Comparison of ENCODE assay signal across 7 mouse cellular contexts in genomic region chr8:61223729-61224379, GRCm38 (mm10). TPM values are rescaled to one million over a fixed set of nuclear protein-coding genes. Genes with fewer than 3 reads are reported as not detected.
A peak's percentile ranks its signal among the peaks of the same experiment; 100 is the strongest.
DNase-seq lines count a peak whose midpoint lies in the region; ATAC-seq lines count a peak whose summit lies in the region.

Gene Sh3rf1 (plus strand): TSS chr8:61223872.

- intact Hi-C loops in left cerebral cortex, postnatal 4 days (cut with DNase I) = loop anchor here (10.0 kb wide), 2 partner anchors 131 to 261 kb away; partner anchors contain the start of gene Cbr4

- H3K4me2 ChIP-seq in intestine, embryonic 16.5 days (ENCODE audit: low read depth, low read length) = peak within 1 kb of the TSS; percentile 86
- H3K4me2 ChIP-seq in midbrain, embryonic 11.5 days = peak within 1 kb of the TSS; percentile 67

- peak within 1 kb of the TSS; percentile 86 for H3K9ac ChIP-seq in intestine, embryonic 16.5 days (ENCODE audit: low read depth, low read length)
- H3K9ac ChIP-seq in midbrain, embryonic 11.5 days (ENCODE audit: low read length) = peak within 1 kb of the TSS; percentile 88

- peaks cover 4% of the 10 kb centered on the region; the same call in 1 of the 2 replicates for H3K36me3 ChIP-seq in intestine, embryonic 16.5 days (ENCODE audit: control insufficient read depth, insufficient read depth, low read length)
- no peaks in the 10 kb centered on the region for H3K36me3 ChIP-seq in midbrain, embryonic 11.5 days (ENCODE audit: control insufficient read depth, insufficient read depth, low read length)

- no peaks in the 10 kb centered on the region for H3K27me3 ChIP-seq in intestine, embryonic 16.5 days (replicated peaks; ENCODE audit: control insufficient read depth, insufficient read depth, low read length)
- H3K27me3 ChIP-seq in midbrain, embryonic 11.5 days (ENCODE audit: control insufficient read depth, insufficient read depth, low read length) = no peaks in the 10 kb centered on the region

- H3K27ac ChIP-seq in intestine, embryonic 16.5 days (ENCODE audit: low read length) = peak within 1 kb of the TSS; percentile 79
- H3K27ac ChIP-seq in midbrain, embryonic 11.5 days (ENCODE audit: low read depth, low read length) = peak within 1 kb of the TSS; percentile 78

- H3K4me3 ChIP-seq in intestine, embryonic 16.5 days (ENCODE audit: low read length) = peak within 1 kb of the TSS; percentile 81
- H3K4me3 ChIP-seq in midbrain, embryonic 11.5 days (ENCODE audit: low read depth, low read length) = peak within 1 kb of the TSS; percentile 77

- peak; percentile 95 for ATAC-seq in intestine, embryonic 16.5 days
- ATAC-seq in midbrain, embryonic 11.5 days (ENCODE audit: low FRiP score) = peak; percentile 91

- H3K4me1 ChIP-seq in intestine, embryonic 16.5 days (ENCODE audit: control insufficient read depth, insufficient read depth, low read length) = peaks cover 14% of the 10 kb centered on the region
- H3K4me1 ChIP-seq in midbrain, embryonic 11.5 days (ENCODE audit: control insufficient read depth, insufficient read depth, low read length) = peaks cover 21% of the 10 kb centered on the region

- no peaks in the 10 kb centered on the region for H3K9me3 ChIP-seq in intestine, embryonic 16.5 days (ENCODE audit: control insufficient read depth, low read length)
- no peaks in the 10 kb centered on the region for H3K9me3 ChIP-seq in midbrain, embryonic 11.5 days (ENCODE audit: control insufficient read depth, low read length)

- peak; percentile 82 to 84 for DNase-seq in adrenal gland, adult 18-20 months (ENCODE audit: low spot score in 2 of 2)
- peak; percentile 79 for DNase-seq in embryo, embryonic 10.5 days (ENCODE audit: low spot score)
- DNase-seq in gastrocnemius, postnatal 4 days (ENCODE audit: low spot score in 2 of 2) = peak; percentile 70 to 82
- DNase-seq in left cerebral cortex, postnatal 4 days = peak; percentile 71
- DNase-seq in midbrain, embryonic 11.5 days (ENCODE audit: low spot score, missing footprints) = peak; percentile 97
- peak; percentile 36 for DNase-seq in skeletal muscle tissue, adult 2 months (ENCODE audit: low read depth, low spot score)

- under 1% methylated on average over 62 of the region's 84 CpGs for WGBS in intestine, embryonic 16.5 days
- under 1% methylated on average over 55 of the region's 84 CpGs for WGBS in midbrain, embryonic 11.5 days

RNA-seq across cellular contexts. Expression of gene Sh3rf1, which starts in this region (rescaled TPM):
- 1 to 10 TPM; 5.3 to 9.9 TPM for total RNA-seq in adrenal gland, adult 18-20 months (2021)
- 10 to 100 TPM; 10.6 to 12.3 TPM for total RNA-seq in gastrocnemius, postnatal 4 days (2021)
- 11.0 and 12.1 TPM in 2 replicates for polyA plus RNA-seq in intestine, embryonic 16.5 days (2015; fragmentation: Nextera tagmentation; extraction: Ambion mirVana)
- 10 to 100 TPM; 40.2 to 47.3 TPM for total RNA-seq in left cerebral cortex, postnatal 4 days (2021)
- 18.0 and 18.5 TPM in 2 replicates for polyA plus RNA-seq in midbrain, embryonic 11.5 days (2014; fragmentation: Nextera tagmentation; extraction: Ambion mirVana)

Comparison
In these comparisons a context has a peak if more than half of its experiments do, and no peak if none do; other contexts are left out.
1. Peak in every context shown above with its lines: DNase-seq, ATAC-seq, H3K4me3 ChIP-seq and H3K27ac ChIP-seq.
2. DNase-seq: peak in every context shown above with its lines; median percentile 97 in midbrain, embryonic 11.5 days; 83 in adrenal gland, adult 18-20 months; 79 in embryo, embryonic 10.5 days; 76 in gastrocnemius, postnatal 4 days; 71 in left cerebral cortex, postnatal 4 days; 36 in skeletal muscle tissue, adult 2 months.